40 mouse cellular contexts compared by ENCODE assay signal in genomic region chr17:47708972-47709371, GRCm38 (mm10). TPM values are rescaled to one million over a fixed set of nuclear protein-coding genes. Genes with fewer than 3 reads are reported as not detected.
"Had no signal": no experiment of that assay in that cellular context is flagged by ENCODE, and none has a peak within 500 bp of the region (broad histone marks: within the 10 kb centered on the region; RNA-seq: fewer than 3 reads in every experiment).

No protein-coding gene starts in this region.

- H3K36me3 ChIP-seq: hindbrain, embryonic 10.5 days; hindbrain, embryonic 12.5 days; intestine, embryonic 15.5 days; liver, embryonic 13.5 days had no signal

- H3K9me3 ChIP-seq: heart, embryonic 13.5 days; heart, embryonic 15.5 days; hindbrain, embryonic 10.5 days; hindbrain, embryonic 12.5 days; intestine, embryonic 15.5 days; kidney, embryonic 15.5 days; liver, embryonic 13.5 days had no signal

- H3K9ac ChIP-seq: heart, embryonic 13.5 days; heart, embryonic 15.5 days; hindbrain, embryonic 12.5 days; hindbrain, embryonic 14.5 days; intestine, embryonic 15.5 days; kidney, embryonic 15.5 days; liver, embryonic 13.5 days had no signal

- H3K4me1 ChIP-seq: kidney, embryonic 15.5 days had no signal

- H3K27ac ChIP-seq: gastrocnemius, adult 2 months; heart, embryonic 13.5 days; heart, embryonic 15.5 days; hindbrain, embryonic 10.5 days; hindbrain, embryonic 12.5 days; hindbrain, embryonic 14.5 days; intestine, embryonic 15.5 days; kidney, embryonic 15.5 days; kidney, postnatal 0 days; liver, embryonic 13.5 days had no signal

- H3K4me3 ChIP-seq: gastrocnemius, adult 2 months; heart, embryonic 13.5 days; heart, embryonic 15.5 days; hindbrain, embryonic 10.5 days; hindbrain, embryonic 12.5 days; intestine, embryonic 15.5 days; kidney, embryonic 15.5 days; liver, embryonic 13.5 days had no signal

- H3K27me3 ChIP-seq: heart, embryonic 15.5 days; hindbrain, embryonic 12.5 days; intestine, embryonic 15.5 days had no signal

- H3K4me2 ChIP-seq: heart, embryonic 11.5 days; heart, embryonic 13.5 days; heart, embryonic 15.5 days; hindbrain, embryonic 12.5 days; hindbrain, embryonic 14.5 days; intestine, embryonic 15.5 days; kidney, embryonic 15.5 days; liver, embryonic 11.5 days; liver, embryonic 13.5 days had no signal

- ATAC-seq: hindbrain, embryonic 16.5 days; inflammation-experienced regulatory T-cells, adult 6 months; intestine, embryonic 15.5 days; intestine, postnatal 0 days had no signal

- DNase-seq: gastrocnemius, adult 2 months; gastrocnemius, postnatal 10 days; gastrocnemius, postnatal 25 days; heart, adult 18-20 months; heart, postnatal 14 days; heart, postnatal 36 days; kidney, adult 18-20 months; kidney, adult 8-10 months; kidney, postnatal 14 days; kidney, postnatal 36 days; layer of hippocampus, adult 9-11 months; layer of hippocampus, postnatal 36 days; liver; liver, embryonic 13.5 days had no signal

RNA-seq across cellular contexts. Expression of gene Prickle4, which starts 14.4 kb away (rescaled TPM):
- polyA plus RNA-seq: inflammation-experienced regulatory T-cells, adult 6 months; liver, embryonic 13.5 days had no signal

RNA-seq across cellular contexts. Expression of gene Gm21981, which starts 14.7 kb away (rescaled TPM):
- total RNA-seq: granulocyte monocyte progenitor cell, adult 5-6 weeks had no signal
- polyA plus RNA-seq: inflammation-experienced regulatory T-cells, adult 6 months had no signal

RNA-seq across cellular contexts. Expression of gene Pgc, which starts 17.7 kb away (rescaled TPM):
- total RNA-seq: gastrocnemius, adult 2 months; gastrocnemius, postnatal 10 days; gastrocnemius, postnatal 25 days; gastrocnemius, postnatal 4 days; granulocyte monocyte progenitor cell, adult 5-6 weeks; heart, adult 18-20 months; heart, adult 8-10 months; heart, postnatal 14 days; heart, postnatal 36 days; layer of hippocampus, adult 18-20 months; layer of hippocampus, adult 8-10 months; layer of hippocampus, postnatal 14 days; layer of hippocampus, postnatal 36 days; left cerebral cortex, adult 18-20 months; left cerebral cortex, adult 8-10 months; left cerebral cortex, postnatal 10 days; left cerebral cortex, postnatal 36 days had no signal
- polyA plus RNA-seq: frontal cortex, adult 2 months; heart, embryonic 11.5 days; heart, postnatal 0 days; hindbrain, embryonic 10.5 days; hindbrain, embryonic 12.5 days; hindbrain, embryonic 14.5 days; hindbrain, embryonic 16.5 days; inflammation-experienced regulatory T-cells, adult 6 months; limb, embryonic 11.5 days; liver, embryonic 11.5 days; liver, embryonic 13.5 days had no signal

RNA-seq across cellular contexts. Expression of gene Frs3, which starts 20.1 kb away (rescaled TPM):
- total RNA-seq: granulocyte monocyte progenitor cell, adult 5-6 weeks had no signal
- polyA plus RNA-seq: inflammation-experienced regulatory T-cells, adult 6 months had no signal
